Mouse (Mus musculus) bone marrow, adult 2 months (tissue): ENCODE data around the gene Tuba1a. TPM values are rescaled to one million over a fixed set of nuclear protein-coding genes. Genes with fewer than 3 reads are reported as not detected.

Experiments
- H3K27ac ChIP-seq: fragments of 200-500 bp; 2 replicates; pipeline ENCODE4 v1.5.1; 2012; ENCODE audit warnings: low read depth, mild to moderate bottlenecking, control low read depth, inconsistent platforms, low read length; ENCODE audit not compliant: control insufficient read depth, poor library complexity, insufficient read depth
- H3K4me1 ChIP-seq: fragments of 200-500 bp; 2 replicates; pipeline ENCODE4 v1.6.1; 2011; ENCODE audit warnings: low read length; ENCODE audit not compliant: control insufficient read depth, insufficient read depth
- H3K4me3 ChIP-seq: fragments of 200-500 bp; replicated peaks from 2 replicates; pipeline ENCODE3; 2011; ENCODE audit warnings: mild to moderate bottlenecking, low read depth, low read length, control low read depth; ENCODE audit not compliant: control insufficient read depth
- CTCF ChIP-seq: fragments of 200-500 bp; IDR thresholded peaks from 2 replicates; pipeline ENCODE4 v1.5.1; 2011; ENCODE audit warnings: low read length, control low read depth; ENCODE audit not compliant: control insufficient read depth, insufficient read depth
- POLR2A ChIP-seq: fragments of 200-500 bp; IDR thresholded peaks from 2 replicates; pipeline ENCODE4 v1.6.1; 2011; ENCODE audit warnings: low read depth, mild to moderate bottlenecking, control low read depth, low read length, borderline replicate concordance; ENCODE audit not compliant: control insufficient read depth
- WGBS: fragments of 180-500 bp; shearing (Covaris S2); methylation state at CpG from one replicate; pipeline ENCODE4 v1.1.7; 2018; 5-methylcytosine and 5-hydroxymethylcytosine counted together
- polyA plus RNA-seq: library from polyadenylated mRNA; stranded (reverse); fragments of >200 nt; gene quantifications from 2 replicates; pipeline ENCODE4 v1.2.4, GENCODE M21; 2011; ENCODE audit warnings: low replicate concordance; ENCODE audit not compliant: missing spikeins, insufficient read depth, insufficient read length

Gene Tuba1a
- polyA plus RNA-seq, 1 experiment, result 97.6 TPM

- WGBS, result under 1% methylated on average over 11 of the region's 11 CpGs
- Histone ChIP-seq H3K4me1 (peaks cover 1% of the 10 kb centered on the region; the same call in 1 of the 2 replicates), H3K4me3 (no peak overlapping the region), H3K27ac (no peak overlapping the region)
- TF ChIP-seq POLR2A (no peak), CTCF (peak; percentile 86)
Measured at GRCm38 (mm10) chr15:98993865-98994264, 40.4 kb upstream of the Tuba1a start.

DNA sequence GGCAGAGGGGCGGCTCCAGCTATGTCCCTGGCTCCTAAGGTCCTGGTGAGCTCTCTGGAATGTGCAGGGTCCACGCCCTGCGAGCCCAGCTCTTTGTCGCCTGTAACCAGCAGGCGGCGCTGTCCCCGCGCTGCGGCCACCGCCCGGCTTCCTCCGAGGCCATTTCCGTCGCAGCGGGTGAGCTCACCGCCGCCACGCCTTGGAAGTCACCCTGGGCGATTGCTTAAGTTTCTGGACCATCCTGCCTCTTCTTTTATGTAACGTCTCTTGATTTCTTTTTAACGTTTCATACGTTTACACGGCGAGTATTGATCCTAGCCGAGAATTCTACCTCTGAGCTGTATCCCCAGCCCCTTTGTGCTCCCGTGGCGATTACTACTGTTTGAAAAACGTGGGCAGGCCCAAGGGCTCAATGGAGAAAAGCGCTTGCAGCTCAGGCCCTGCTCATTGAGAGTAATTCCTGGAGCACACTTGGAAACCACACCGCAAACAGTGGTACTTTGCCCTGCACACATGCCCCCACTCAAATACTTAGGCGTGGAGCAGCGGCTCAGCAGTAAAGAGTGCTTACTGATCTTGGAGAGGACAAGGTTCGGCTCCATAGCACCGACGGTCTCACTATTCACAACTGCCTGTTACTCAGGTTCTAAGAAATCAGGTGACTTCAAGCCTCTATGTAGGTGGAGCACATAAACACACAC is 39.7 kb upstream of the Tuba1a start:
- WGBS, result 3% methylated on average over 35 of the region's 35 CpGs
- TF ChIP-seq POLR2A (peak; percentile 79; the same call in 1 of the 2 replicates), CTCF (peak; percentile 93)

DNA sequence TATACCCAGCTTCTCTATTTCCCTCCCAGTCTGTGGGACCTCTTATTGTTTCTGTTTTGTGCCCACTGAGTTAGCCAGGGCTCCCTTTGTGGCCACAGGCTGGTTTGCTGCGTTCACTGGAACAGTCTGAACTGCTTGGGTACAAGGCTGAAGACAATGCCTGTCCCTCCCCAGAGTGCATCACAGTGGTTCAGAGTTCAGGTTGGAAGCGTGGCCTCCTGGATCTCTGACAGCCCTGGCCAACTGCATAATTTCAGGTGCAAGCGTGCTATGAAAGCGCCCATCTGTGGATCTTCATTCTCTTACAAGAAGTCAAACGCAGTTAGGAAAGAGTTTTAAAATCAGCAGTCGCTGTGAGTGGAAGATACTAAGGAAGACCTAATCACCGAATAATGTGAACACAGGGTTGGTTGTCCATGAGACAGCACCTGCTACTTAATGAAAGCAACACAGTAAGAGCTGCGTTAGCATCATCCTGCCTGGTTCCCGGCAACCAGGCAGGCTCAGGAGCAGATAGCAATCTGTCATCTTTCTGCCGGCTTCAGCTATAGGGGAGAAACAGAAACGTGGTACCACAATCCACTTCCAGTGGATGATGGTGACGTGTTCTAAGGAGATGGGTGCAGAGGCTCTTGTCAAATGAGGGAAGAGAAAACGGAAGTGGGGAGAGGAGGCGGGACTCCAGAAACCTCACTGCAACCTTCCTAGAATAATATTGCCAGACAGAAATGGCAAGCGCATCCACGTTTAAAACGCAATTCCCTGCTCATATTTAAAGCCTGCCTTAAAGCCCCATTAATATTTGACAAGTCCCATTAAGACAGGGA is 38.8 kb upstream of the Tuba1a start:
- Histone ChIP-seq H3K27ac (no peak overlapping the region; the same call in 1 of the 2 replicates), H3K4me3 (no peak overlapping the region), H3K4me1 (peaks cover 1% of the 10 kb centered on the region; the same call in 1 of the 2 replicates)
- TF ChIP-seq POLR2A (no peak), CTCF (no peak)
- WGBS, result 24% methylated on average over 17 of the region's 17 CpGs

More for the DNA sequence above, 39.7 kb upstream of the Tuba1a start:
- Histone ChIP-seq H3K4me1 (peaks cover 1% of the 10 kb centered on the region; the same call in 1 of the 2 replicates), H3K4me3 (peak overlapping the region; percentile 65), H3K27ac (peak overlapping the region; percentile 77)

DNA sequence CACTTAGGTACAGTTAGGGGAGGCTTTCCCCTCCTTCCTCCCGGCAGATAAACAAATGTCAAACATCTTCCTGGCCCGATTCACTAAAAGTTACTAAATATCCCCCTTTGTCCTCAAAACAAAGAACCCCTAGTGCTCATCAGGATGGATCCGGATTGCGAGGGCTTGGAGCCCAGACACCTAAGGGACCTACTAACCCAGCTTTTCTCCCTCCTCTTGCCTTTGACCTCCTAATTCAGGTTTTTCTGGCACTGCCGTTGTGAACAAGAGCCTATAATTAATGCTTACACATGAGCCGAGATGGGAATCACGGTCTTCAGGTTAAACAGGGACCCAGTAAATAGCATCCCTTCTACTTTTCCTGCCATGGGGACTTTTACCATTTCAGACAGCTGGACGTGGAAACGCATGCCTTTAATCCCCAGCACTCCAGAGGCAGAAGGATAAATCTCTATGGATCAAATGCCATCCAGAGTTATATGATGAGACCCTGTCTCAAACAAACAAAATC is 38.1 kb upstream of the Tuba1a start:
- 76% methylated on average over 9 of the region's 9 CpGs for WGBS
- H3K27ac ChIP-seq, result no peak overlapping the region
- no peak overlapping the region for H3K4me3 ChIP-seq
- TF ChIP-seq CTCF (no peak), POLR2A (no peak)
- H3K4me1 ChIP-seq, result peaks cover 1% of the 10 kb centered on the region; the same call in 1 of the 2 replicates

- Histone ChIP-seq H3K27ac (no peak overlapping the region), H3K4me3 (no peak overlapping the region), H3K4me1 (peaks cover 1% of the 10 kb centered on the region; the same call in 1 of the 2 replicates)
- TF ChIP-seq CTCF (no peak), POLR2A (no peak)
- WGBS, result 76% methylated on average over 15 of the region's 15 CpGs
Measured at GRCm38 (mm10) chr15:98990669-98991539, 37.4 kb upstream of the Tuba1a start.

- TF ChIP-seq CTCF (no peak), POLR2A (no peak)
- Histone ChIP-seq H3K4me3 (no peak overlapping the region), H3K4me1 (peaks cover 1% of the 10 kb centered on the region; the same call in 1 of the 2 replicates), H3K27ac (no peak overlapping the region)
- 53% methylated on average over 12 of the region's 12 CpGs for WGBS
Measured at GRCm38 (mm10) chr15:98989701-98990430, 36.4 kb upstream of the Tuba1a start.

- Histone ChIP-seq H3K4me1 (no peaks in the 10 kb centered on the region; the same call in 1 of the 2 replicates), H3K27ac (no peak overlapping the region), H3K4me3 (no peak overlapping the region)
- 76% methylated on average over 3 of the region's 3 CpGs for WGBS
- TF ChIP-seq POLR2A, result no peak
- TF ChIP-seq CTCF, result no peak
Measured at GRCm38 (mm10) chr15:98988787-98989186, 35.3 kb upstream of the Tuba1a start.

- WGBS, result 79% methylated on average over 8 of the region's 8 CpGs
- no peak overlapping the region for H3K27ac ChIP-seq
- TF ChIP-seq POLR2A, result no peak
- TF ChIP-seq CTCF, result no peak
Measured at GRCm38 (mm10) chr15:98987661-98988181, 34.2 kb upstream of the Tuba1a start.

More at GRCm38 (mm10) chr15:98987661-98988181, 34.2 kb upstream of the Tuba1a start:
- no peak overlapping the region for H3K4me3 ChIP-seq
- H3K4me1 ChIP-seq, result no peaks in the 10 kb centered on the region; the same call in 1 of the 2 replicates
